Mouse (Mus musculus) spleen, postnatal 10 days (tissue): ENCODE measurements around the gene Mrpl43.

Experiments
- DNase-seq, 2 experiments: peaks; one replicate each; pipeline ENCODE4 v3.0.0; 2021 to 2022; ENCODE audit warnings: low spot score in 2 of 2

The Mrpl43 gene

DNA sequence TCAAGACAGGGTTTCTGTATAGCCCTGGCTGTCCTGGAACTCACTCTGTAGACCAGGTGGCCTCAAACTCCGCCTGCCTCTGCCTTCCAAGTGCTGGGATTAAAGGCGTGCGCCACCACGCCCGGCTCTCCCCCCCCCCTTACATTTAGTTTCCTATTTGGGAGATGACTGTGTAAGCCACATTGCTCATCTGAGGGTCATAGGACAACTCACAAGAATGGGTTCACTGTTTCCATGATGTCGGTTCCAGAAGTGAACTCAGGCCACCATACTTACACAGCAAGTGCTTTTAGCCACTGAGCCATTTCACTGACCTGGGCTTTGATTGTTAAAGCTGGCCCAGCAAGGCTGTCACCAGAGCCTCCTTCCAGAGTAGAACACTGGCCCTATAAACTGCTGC is 29.1 kb downstream of the Mrpl43 start:
- DNase-seq = no peak

DNA sequence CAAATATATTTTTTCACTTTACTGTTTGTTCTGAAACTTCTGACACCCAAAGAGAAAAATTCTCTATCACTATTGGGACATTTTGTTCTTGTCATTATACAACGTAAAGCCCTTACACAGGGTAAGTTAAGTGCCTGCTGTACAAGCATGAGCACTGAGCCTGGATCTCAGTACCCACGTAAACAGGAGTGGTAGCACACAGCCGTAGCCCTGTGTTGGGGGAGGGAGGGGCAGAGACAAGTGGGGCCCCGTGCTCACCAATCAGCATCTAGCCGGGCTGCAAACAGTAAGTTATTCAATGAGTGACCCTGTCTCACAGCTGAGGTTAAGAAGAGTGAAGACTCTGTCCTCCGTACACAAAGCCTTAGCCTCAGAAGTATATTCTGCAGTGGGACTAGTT is 29.6 kb downstream of the Mrpl43 start:
- DNase-seq = no peak

DNA sequence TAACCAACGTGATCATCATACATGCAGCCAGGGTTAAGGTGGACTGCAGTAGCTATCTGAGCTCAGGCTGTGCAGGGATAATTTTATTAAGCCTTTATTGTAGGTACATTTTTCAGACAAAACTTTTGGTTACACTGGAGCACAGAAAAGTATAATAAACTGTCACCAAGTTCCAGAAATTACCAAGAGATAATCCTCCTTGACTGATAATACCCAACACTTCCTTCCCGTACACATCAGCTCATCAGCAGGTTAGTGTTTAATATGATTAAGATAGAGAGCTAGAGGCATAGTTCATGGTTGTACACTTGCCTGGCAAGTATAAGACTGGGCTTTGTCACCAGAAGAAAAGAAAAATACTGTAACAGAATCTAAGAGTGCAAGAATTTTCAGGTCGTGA is 37.9 kb downstream of the Mrpl43 start:
- no peak for DNase-seq

DNA sequence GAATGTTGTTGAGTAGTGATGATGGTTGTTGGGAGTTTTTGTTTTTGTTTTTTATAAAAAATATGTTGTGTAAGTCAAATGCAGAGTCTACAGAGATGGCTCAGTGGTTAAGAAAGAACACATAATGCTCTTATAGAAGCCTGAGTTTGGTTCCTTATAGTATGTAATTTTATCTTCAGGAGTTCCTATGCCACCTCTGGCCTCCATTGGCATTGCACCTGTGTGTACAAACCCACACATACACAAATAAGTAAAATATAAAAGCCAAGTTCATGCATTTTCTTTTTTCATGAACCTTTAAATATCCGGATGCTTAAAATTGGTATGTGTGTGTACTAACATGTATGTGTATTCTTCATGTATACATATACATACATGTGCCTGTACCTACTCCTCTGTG is 40.3 kb downstream of the Mrpl43 start:
- no peak for DNase-seq

DNA sequence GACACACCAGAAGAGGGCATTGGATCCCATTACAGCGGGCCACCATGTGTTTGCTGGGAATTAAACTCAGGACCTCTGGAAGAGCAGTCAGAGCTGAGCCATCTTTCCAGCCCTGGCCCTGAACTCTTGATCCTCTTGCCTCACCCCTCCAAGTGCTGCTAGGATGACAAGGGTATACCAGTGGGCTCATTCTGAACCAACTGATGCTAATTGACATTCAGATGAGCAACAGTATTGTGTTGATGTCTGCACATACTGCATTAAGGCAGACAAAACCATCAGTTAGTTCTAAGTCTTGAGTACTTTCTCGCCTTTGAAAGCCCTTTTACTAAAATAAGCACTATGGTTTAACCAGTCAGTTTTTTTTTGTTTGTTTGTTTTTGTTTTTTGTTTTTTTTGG is 46.6 kb downstream of the Mrpl43 start:
- no peak for DNase-seq
